Mouse (Mus musculus): ENCODE results near the gene Gm14214.

DNA sequence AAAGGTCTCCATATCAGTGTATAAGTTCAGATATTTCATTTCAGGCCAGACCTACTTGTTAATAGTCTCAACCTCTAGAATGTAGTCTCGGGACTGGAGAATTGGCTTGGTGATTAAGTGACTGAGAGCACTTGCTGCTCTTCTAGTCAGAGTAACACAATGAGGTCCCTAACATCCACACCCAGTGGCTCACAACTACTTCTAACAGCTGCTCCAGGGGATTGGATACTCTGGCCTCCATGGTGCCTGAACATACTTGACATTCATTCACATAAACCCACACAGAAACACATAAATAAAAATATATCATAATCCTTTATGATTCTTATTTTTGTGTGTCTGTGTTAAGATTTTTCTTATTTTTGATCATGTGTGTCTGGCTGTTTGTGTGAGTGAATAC is 48.8 kb upstream of the Gm14214 start:
- TF ChIP-seq CTCF (IDR thresholded peaks at IDR 0.05; ENCODE audit: control insufficient read depth, insufficient read depth, insufficient read length) (no peak), CEBPB (IDR thresholded peaks at IDR 0.05; ENCODE audit: low read depth) (no peak)

All from C2C12 (cell line).